Mouse (Mus musculus): Measurements from ENCODE around the gene Tmem256. TPM values are rescaled to one million over a fixed set of nuclear protein-coding genes. Genes with fewer than 3 reads are reported as not detected.

The Tmem256 gene
- 268 and 276 TPM in 2 replicates for polyA plus RNA-seq (2014; fragmentation: Nextera tagmentation; extraction: Ambion mirVana)

DNA sequence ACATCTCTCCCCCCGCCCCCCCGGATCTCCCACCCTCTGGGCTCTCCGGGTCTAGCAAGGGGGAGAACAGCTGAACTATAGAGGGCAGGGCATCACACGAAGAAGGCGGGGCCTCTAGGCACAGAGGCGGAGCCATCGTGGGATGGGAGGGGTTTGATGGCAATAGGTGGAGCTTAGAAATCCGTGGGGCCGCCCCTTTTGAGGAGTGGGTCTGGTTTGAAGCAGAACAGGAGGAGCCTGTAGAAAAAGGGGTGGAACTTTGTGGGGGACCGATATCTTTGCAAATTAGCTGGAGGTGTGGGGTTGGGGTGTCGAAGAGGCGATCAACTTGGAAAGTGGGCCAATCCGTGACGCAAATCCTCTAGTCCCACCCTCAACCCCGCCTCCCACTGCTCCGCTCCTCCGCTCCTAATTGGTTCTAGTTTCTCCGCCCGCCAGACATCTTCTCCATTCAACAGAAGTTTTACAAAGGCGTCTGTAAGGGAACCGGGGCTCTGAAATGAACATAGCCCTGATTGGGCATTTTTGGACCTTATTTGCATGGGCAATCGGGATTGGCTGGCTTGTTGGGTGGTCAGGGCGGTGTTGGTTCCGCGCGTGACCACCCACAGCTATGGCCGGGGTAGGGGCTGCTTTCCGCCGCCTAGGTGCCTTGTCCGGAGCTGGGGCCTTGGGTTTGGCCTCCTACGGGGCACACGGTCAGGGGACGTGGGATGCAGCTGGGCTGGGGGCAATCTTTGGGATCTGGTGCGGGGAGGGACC lies at the start of gene Tmem256:
Gene Tmem256 (plus strand): TSS at position 563 of the 762 bp plus-strand sequence.
- H3K27me3 ChIP-seq (ENCODE audit: control insufficient read depth, insufficient read depth, low read length), result peaks cover 2% of the 10 kb centered on the region; the same call in 1 of the 2 replicates
- WGBS, result under 1% methylated on average over 34 of the region's 34 CpGs
- ATAC-seq (ENCODE audit: low FRiP score) (peak; percentile 87), DNase-seq (ENCODE audit: low spot score) (peak; percentile 97)
- no peaks in the 10 kb centered on the region for H3K9me3 ChIP-seq (ENCODE audit: control insufficient read depth, low read length)
- 0 out of 2 replicates have a peak, but pooled peaks cover 4% of the 10 kb centered on the region for H3K36me3 ChIP-seq (ENCODE audit: control insufficient read depth, insufficient read depth, low read length)
- peak within 1 kb of the TSS; percentile 85 for H3K4me3 ChIP-seq (ENCODE audit: low read depth, low read length)
- H3K4me2 ChIP-seq (replicated peaks; ENCODE audit: low read depth, low read length), result peak within 1 kb of the TSS; percentile 92
- peaks cover 20% of the 10 kb centered on the region for H3K4me1 ChIP-seq (replicated peaks; ENCODE audit: control insufficient read depth, insufficient read depth, low read length)
- H3K9ac ChIP-seq (ENCODE audit: low read depth, low read length), result peak within 1 kb of the TSS; percentile 90
- H3K27ac ChIP-seq (ENCODE audit: low read depth, low read length), result peak within 1 kb of the TSS; percentile 92

DNA sequence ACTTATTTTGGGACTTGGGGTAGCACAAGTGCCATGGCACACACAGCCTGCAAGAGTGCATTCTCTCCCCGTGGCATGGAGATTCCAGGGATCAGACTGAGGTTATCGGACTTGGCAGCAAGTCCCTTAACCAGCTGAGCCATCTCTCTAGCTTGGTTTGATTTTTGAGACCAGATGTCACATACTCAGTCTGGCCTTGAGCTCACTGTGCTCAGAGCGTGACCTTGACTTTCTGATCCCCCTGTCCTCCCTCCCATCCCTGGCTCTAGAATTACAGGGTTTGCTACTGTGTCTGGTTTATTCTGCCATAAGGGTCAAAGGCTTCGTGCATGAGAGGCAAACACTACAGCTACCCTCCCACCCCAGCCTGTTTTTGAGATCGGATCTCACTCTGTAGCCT lies 48.9 kb upstream of the Tmem256 start:
- ATAC-seq (ENCODE audit: low FRiP score) (no peak), DNase-seq (ENCODE audit: low spot score) (no peak)
- Histone ChIP-seq H3K27ac (ENCODE audit: low read depth, low read length) (no peak overlapping the region), H3K27me3 (ENCODE audit: control insufficient read depth, insufficient read depth, low read length) (no peaks in the 10 kb centered on the region), H3K4me3 (ENCODE audit: low read depth, low read length) (no peak overlapping the region), H3K36me3 (ENCODE audit: control insufficient read depth, insufficient read depth, low read length) (no peaks in the 10 kb centered on the region), H3K4me2 (replicated peaks; ENCODE audit: low read depth, low read length) (no peak overlapping the region), H3K9ac (ENCODE audit: low read depth, low read length) (no peak overlapping the region), H3K4me1 (replicated peaks; ENCODE audit: control insufficient read depth, insufficient read depth, low read length) (no peaks in the 10 kb centered on the region), H3K9me3 (ENCODE audit: control insufficient read depth, low read length) (no peaks in the 10 kb centered on the region)
- WGBS, result 74% methylated on average over 5 of the region's 5 CpGs

DNA sequence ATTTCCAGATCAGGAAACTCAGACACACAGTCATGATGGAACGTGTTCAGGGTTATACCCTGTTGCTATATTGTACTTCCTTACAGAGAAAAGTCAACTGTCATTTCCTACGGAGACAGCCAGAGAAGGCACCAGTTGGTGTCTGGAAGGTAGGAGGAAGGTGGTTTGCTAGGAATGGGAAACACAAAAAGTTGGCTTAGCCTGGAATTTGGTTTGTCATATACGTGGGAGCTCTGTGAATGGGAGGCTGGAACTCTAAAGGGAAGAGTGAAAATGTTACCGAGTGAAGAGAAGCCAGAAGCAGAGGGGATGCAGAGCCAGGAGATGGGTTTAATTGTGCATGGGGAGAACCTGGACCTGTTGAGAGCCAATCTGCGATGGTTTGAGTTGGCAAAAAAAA lies 46.9 kb upstream of the Tmem256 start:
- Histone ChIP-seq H3K36me3 (ENCODE audit: control insufficient read depth, insufficient read depth, low read length) (no peaks in the 10 kb centered on the region), H3K27me3 (ENCODE audit: control insufficient read depth, insufficient read depth, low read length) (peaks cover 5% of the 10 kb centered on the region; the same call in 1 of the 2 replicates), H3K9me3 (ENCODE audit: control insufficient read depth, low read length) (no peaks in the 10 kb centered on the region), H3K27ac (ENCODE audit: low read depth, low read length) (no peak overlapping the region), H3K4me2 (replicated peaks; ENCODE audit: low read depth, low read length) (no peak overlapping the region), H3K4me1 (replicated peaks; ENCODE audit: control insufficient read depth, insufficient read depth, low read length) (0 out of 2 replicates have a peak, but pooled peaks cover 2% of the 10 kb centered on the region), H3K9ac (ENCODE audit: low read depth, low read length) (no peak overlapping the region), H3K4me3 (ENCODE audit: low read depth, low read length) (no peak overlapping the region)
- no peak for ATAC-seq (ENCODE audit: low FRiP score)
- 68% methylated on average over 5 of the region's 5 CpGs for WGBS
- no peak for DNase-seq (ENCODE audit: low spot score)

DNA sequence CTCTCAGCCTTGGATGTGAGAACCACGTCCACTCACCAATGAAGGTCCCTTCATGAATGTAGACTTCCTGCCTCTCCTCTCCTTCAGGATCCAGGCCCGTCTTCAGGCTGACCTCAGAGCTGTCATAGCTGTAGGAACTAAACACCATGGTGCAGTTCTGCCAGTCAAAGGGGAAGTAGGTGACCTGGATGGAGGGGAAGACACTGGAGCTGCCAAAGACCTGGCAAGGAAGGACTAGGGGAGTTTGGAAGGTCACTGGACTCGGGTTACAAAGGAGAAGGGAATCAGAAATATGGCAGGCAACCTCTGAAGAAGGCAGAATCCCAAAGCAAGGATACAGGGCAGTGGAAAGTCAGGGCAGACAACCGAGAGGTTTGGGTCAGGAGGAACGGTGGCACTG lies 44.9 kb upstream of the Tmem256 start:
- Histone ChIP-seq H3K4me3 (ENCODE audit: low read depth, low read length) (no peak overlapping the region), H3K4me1 (replicated peaks; ENCODE audit: control insufficient read depth, insufficient read depth, low read length) (0 out of 2 replicates have a peak, but pooled peaks cover 2% of the 10 kb centered on the region), H3K4me2 (replicated peaks; ENCODE audit: low read depth, low read length) (no peak overlapping the region), H3K9ac (ENCODE audit: low read depth, low read length) (no peak overlapping the region), H3K27me3 (ENCODE audit: control insufficient read depth, insufficient read depth, low read length) (peaks cover 9% of the 10 kb centered on the region), H3K27ac (ENCODE audit: low read depth, low read length) (no peak overlapping the region), H3K36me3 (ENCODE audit: control insufficient read depth, insufficient read depth, low read length) (no peaks in the 10 kb centered on the region), H3K9me3 (ENCODE audit: control insufficient read depth, low read length) (no peaks in the 10 kb centered on the region)
- ATAC-seq (ENCODE audit: low FRiP score) (no peak), DNase-seq (ENCODE audit: low spot score) (no peak)
- 69% methylated on average over 5 of the region's 5 CpGs for WGBS

DNA sequence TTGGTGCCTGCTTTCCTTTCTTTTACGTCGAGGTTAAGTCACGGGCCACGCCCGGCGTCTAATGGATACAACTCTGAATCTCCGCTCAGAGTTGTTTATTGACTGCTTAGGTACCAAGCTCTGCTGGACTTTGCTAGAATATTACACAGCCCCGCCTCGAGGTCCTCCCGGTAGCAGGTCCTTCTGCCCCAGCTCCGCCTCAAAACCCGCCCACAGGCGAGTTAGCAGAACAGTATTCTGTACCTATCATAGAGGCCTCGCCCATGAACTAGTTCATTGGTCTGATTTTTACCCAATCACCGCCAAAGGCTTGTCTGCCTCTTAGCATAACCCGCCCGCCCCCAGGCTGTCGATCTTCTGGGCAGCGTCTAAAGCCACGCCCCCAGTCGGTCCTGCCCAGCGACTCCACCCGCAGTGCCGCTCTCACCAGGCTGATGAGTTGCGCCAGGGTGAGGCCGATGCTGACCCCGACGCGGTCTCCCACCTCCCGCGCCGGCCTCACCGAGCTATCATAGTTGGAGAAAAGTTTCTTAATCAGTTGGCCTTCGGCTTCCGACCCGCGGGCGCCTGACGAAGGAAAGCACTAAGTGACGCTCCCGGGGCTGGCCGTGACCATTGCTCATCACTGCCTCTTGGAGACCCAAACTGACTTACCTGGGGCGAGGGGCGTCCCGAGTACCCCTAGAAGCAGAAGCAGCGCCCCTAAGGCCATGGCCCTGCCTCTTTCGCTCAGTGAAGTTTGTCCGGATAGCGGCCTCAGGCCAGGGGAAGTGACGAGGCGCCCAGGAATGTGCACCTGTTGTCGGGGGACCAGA lies 42.9 kb upstream of the Tmem256 start, which contains the start of gene Chrnb1:
Gene Chrnb1 (minus strand): TSS at position 776 of the 815 bp plus-strand sequence.
- 2% methylated on average over 52 of the region's 52 CpGs for whole genome bisulfite sequencing
- peak within 1 kb of the TSS; percentile 83 for H3K4me2 ChIP-seq (replicated peaks; ENCODE audit: low read depth, low read length)
- H3K27ac ChIP-seq (ENCODE audit: low read depth, low read length), result no peak within 1 kb of the TSS
- H3K36me3 ChIP-seq (ENCODE audit: control insufficient read depth, insufficient read depth, low read length), result no peaks in the 10 kb centered on the region
- DNase-seq (ENCODE audit: low spot score), result peak; percentile 89
- H3K4me3 ChIP-seq (ENCODE audit: low read depth, low read length), result peak within 1 kb of the TSS; percentile 33
- peak; percentile 88 for ATAC-seq (ENCODE audit: low FRiP score)
- 0 out of 2 replicates have a peak within 1 kb of the TSS, but pooled peaks have one; percentile 4 for H3K9ac ChIP-seq (ENCODE audit: low read depth, low read length)
- peaks cover 11% of the 10 kb centered on the region for H3K27me3 ChIP-seq (ENCODE audit: control insufficient read depth, insufficient read depth, low read length)
- peaks cover 6% of the 10 kb centered on the region; the same call in 1 of the 2 replicates for H3K4me1 ChIP-seq (replicated peaks; ENCODE audit: control insufficient read depth, insufficient read depth, low read length)
- H3K9me3 ChIP-seq (ENCODE audit: control insufficient read depth, low read length), result no peaks in the 10 kb centered on the region

DNA sequence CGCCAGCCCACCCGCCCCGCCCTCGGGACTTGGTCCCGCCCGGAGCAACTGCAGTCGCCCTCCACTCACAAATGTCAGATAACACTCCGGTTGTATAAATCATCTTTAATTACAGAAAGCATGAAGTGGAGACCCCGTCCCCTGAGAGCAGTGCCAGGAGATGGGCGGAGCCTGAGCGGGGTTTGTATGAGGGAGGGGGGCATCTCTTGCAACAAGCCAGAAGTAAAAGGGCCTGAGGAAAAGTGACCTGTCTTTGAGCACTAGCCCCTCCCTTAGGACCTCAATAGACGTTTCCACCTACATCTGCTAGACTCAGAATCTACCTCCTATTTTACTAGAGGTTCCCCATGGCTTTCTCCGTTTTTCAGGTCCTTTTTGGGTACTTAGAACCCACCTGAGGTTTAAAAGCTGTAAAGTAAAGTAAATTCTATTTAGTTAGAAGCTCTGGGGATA lies 42.3 kb upstream of the Tmem256 start:
- Histone ChIP-seq H3K4me1 (replicated peaks; ENCODE audit: control insufficient read depth, insufficient read depth, low read length) (peaks cover 6% of the 10 kb centered on the region; the same call in 1 of the 2 replicates), H3K4me2 (replicated peaks; ENCODE audit: low read depth, low read length) (peak overlapping the region; percentile 83)

DNA sequence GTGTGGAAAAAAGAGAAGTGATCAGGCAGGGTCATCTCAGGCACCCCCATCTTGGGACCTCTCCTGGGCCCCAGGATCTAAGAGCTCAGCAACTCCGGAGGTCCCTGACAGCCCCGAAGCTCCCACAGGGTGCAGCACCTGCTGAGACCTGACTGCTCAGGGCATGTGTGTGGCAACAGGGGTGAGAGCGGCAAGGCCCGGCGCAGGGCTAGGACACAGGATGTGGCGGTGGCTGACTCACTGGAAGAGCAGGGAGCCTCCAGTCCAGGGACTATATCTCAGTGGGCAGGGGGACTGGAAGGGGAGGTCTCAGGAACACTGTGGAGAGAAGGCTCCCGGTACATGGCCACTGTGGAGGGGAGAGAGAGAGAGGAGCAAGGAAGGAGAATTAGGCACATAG lies 40.4 kb upstream of the Tmem256 start:
- ATAC-seq (ENCODE audit: low FRiP score) (no peak), DNase-seq (ENCODE audit: low spot score) (no peak)
- no peaks in the 10 kb centered on the region for H3K36me3 ChIP-seq (ENCODE audit: control insufficient read depth, insufficient read depth, low read length)
- no peaks in the 10 kb centered on the region for H3K9me3 ChIP-seq (ENCODE audit: control insufficient read depth, low read length)
- H3K4me2 ChIP-seq (replicated peaks; ENCODE audit: low read depth, low read length), result no peak overlapping the region
- H3K9ac ChIP-seq (ENCODE audit: low read depth, low read length), result no peak overlapping the region
- 69% methylated on average over 7 of the region's 7 CpGs for WGBS
- no peak overlapping the region for H3K27ac ChIP-seq (ENCODE audit: low read depth, low read length)
- peaks cover 28% of the 10 kb centered on the region for H3K27me3 ChIP-seq (ENCODE audit: control insufficient read depth, insufficient read depth, low read length)
- H3K4me3 ChIP-seq (ENCODE audit: low read depth, low read length), result no peak overlapping the region
- H3K4me1 ChIP-seq (replicated peaks; ENCODE audit: control insufficient read depth, insufficient read depth, low read length), result peaks cover 12% of the 10 kb centered on the region

More for the DNA sequence above, 42.3 kb upstream of the Tmem256 start:
- ATAC-seq (ENCODE audit: low FRiP score), result no peak
- WGBS, result 2% methylated on average over 13 of the region's 13 CpGs
- Histone ChIP-seq H3K27me3 (ENCODE audit: control insufficient read depth, insufficient read depth, low read length) (peaks cover 11% of the 10 kb centered on the region), H3K4me3 (ENCODE audit: low read depth, low read length) (peak overlapping the region; percentile 33), H3K27ac (ENCODE audit: low read depth, low read length) (no peak overlapping the region), H3K9me3 (ENCODE audit: control insufficient read depth, low read length) (no peaks in the 10 kb centered on the region), H3K36me3 (ENCODE audit: control insufficient read depth, insufficient read depth, low read length) (no peaks in the 10 kb centered on the region), H3K9ac (ENCODE audit: low read depth, low read length) (0 out of 2 replicates have a peak overlapping the region, but pooled peaks have one; percentile 4)
- no peak for DNase-seq (ENCODE audit: low spot score)

DNA sequence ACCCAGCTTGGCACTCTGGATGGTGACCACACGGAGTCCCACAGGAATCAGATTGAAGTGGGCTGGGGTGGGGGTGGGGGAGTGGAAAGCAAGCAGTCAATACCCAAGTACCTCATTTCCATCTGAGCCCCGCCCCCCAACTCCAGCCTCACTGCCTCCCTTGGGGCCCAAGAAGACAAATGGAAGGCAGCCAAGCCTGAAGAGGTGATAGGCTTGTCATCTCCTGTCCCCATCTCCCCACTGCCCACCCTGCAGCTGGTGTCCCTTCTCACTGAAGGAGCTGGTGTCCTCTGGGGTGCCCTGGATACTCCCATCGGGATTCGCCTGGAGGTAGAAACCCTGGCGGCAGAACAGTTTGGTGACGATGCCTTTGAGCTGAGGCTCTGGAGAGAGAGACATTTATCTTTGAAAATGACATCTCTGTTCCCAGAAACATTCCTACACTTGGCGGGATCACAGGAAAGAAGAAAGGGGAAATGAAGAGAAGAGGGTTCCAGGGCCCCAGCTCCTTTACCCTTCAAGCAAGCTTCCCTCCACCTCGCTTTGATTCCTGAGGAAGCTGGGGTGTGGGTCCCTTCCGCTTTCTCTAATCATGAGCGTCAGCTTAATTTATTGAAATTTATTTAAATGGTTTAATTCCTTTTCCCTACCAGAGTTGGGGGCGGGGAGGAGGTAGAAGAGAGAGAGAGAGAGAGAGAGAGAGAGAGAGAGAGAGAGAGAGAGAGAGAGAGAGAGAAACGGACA lies 38.7 kb upstream of the Tmem256 start:
- Histone ChIP-seq H3K36me3 (ENCODE audit: control insufficient read depth, insufficient read depth, low read length) (no peaks in the 10 kb centered on the region), H3K27me3 (ENCODE audit: control insufficient read depth, insufficient read depth, low read length) (peaks cover 44% of the 10 kb centered on the region), H3K9ac (ENCODE audit: low read depth, low read length) (peak overlapping the region; percentile 11; the same call in 1 of the 2 replicates), H3K9me3 (ENCODE audit: control insufficient read depth, low read length) (no peaks in the 10 kb centered on the region), H3K4me1 (replicated peaks; ENCODE audit: control insufficient read depth, insufficient read depth, low read length) (peaks cover 19% of the 10 kb centered on the region), H3K4me3 (ENCODE audit: low read depth, low read length) (peak overlapping the region; percentile 54), H3K27ac (ENCODE audit: low read depth, low read length) (peak overlapping the region; percentile 89), H3K4me2 (replicated peaks; ENCODE audit: low read depth, low read length) (peak overlapping the region; percentile 73)
- peak; percentile 76 for DNase-seq (ENCODE audit: low spot score)
- ATAC-seq (ENCODE audit: low FRiP score), result peak; percentile 30; the same call in 1 of the 2 replicates
- 20% methylated on average over 11 of the region's 12 CpGs for WGBS
